Mouse (Mus musculus) brain, embryonic 18.5 days (tissue): ENCODE measurements around the gene Glul.
A peak's percentile ranks its signal among the peaks of the same experiment; 100 is the strongest.
"Not testable (repeated sequence)": the region's sequence is repeated elsewhere in the genome, so short reads cannot be mapped to it uniquely, and the experiment has no call there.

ENCODE experiments used
- DNase-seq: peaks from one replicate; pipeline ENCODE4 v3.0.0-alpha.2; 2012; ENCODE audit warnings: low read depth, low spot score

Glul gene

DNA sequence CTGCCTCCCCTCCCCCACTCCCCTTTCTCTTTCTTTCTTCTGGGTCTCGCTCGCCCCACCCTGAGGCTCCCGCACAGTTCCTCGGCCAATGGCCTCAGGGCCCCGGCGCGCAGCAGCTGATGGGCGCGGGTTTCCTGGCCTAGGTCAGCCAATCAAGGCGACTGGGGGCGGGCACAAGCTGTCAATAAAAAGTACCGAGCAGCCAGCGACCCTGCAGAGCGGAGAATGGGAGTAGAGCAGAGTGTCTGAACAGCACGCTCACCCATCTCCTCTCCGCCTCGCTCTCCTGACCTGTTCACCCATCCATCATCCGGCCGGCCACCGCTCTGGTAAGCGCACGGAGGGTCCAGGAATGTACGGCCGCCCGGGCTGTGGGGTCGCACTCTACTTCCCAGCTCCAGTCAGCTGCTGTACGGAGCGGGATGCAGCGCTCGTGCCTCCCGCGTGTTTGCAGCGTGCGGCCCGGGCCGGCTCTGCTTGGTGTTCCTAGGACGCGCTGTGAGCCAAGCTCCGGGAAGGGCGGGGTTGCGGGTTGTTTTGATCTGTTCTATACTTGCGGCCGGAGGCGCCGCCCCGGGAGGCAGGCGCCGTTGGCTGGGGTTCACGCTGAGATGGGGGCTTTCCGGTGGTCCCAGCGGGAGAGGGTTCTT lies at the start of gene Glul, which contains the start of gene Teddm2:
Gene Glul (plus strand): TSS at position 214 of the 650 bp plus-strand sequence.
Gene Teddm2 (minus strand): TSS at position 498 of the 650 bp plus-strand sequence.
- peak; percentile 94 for DNase-seq

DNA sequence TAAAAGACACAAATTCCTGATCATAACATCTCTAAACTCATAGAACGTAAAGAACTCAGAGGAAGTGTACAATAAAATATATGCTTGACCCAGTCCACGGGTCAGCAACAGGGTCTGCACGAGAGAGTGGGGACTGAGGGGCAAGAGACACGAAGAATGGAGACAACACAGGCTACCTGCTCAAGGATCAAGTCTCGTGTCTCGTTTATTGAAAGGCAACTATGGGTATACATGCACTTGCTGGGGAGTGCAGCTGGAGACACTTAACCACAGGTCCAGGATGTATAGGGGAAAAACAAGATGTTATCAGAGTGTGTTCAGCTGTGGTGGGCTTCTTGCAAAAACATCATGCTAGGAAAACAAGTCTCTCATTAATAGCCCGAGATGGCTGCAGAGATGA lies 47.0 kb upstream of the Glul start:
- DNase-seq, result not testable (repeated sequence)

DNA sequence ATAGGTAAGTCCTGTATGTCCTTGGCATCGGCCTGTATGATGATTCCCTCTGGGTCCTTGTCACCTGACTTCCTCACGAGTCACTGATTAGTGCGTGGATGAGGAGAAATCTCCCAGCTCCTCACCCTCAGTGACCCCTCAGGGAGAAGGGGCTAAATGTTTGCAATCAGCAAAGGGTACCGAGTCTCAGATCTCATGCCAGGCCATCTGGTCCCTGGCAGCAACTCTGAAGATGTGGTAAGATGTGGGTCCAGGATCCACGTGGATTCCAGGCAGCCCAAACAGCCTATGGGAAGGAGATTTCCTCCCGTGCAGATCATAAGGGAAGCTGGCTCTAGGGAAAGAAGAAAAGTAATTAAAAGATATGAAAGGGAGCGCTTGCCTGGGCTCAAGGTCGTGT lies 43.8 kb upstream of the Glul start:
- no peak for DNase-seq

GRCm38 (mm10) chr1:153874045-153874444 lies 25.7 kb upstream of the Glul start, which contains the start of gene Teddm1b:
Gene Teddm1b (plus strand): TSS chr1:153874345.
- no peak for DNase-seq

- not testable (repeated sequence) for DNase-seq
Measured at GRCm38 (mm10) chr1:153880391-153880790, 19.4 kb upstream of the Glul start.

DNA sequence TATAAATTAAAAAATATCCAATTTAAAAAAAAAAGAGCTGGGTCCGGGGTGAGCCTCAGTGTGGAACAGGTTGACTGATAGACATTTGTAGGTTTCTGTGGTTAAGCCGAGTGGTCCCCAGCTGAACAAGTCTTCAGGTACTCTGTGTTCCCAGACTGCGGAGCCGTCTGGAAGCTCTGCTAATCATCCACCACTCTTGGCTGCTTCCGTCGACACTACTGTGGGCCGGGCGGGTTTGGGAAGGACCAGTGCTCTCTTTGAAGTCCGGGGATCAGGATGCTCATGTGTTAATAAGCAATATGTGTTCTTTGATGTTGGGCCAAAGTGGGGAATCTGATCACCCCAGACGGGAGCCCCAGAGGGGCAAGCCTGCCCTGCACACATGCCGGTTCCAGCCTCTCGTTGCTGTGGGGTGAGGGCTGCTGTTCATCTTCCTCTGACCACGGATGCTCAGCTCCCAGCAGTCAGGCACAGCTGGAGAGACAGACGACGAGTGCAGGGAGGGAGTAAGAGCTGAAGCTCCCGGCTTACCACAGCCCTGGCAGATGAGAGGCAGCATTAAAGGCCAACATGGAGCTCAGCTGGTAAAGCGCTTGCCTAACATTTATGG lies 13.6 kb upstream of the Glul start:
- DNase-seq, result no peak

- no peak for DNase-seq
Measured at GRCm38 (mm10) chr1:153890121-153890520, 9.6 kb upstream of the Glul start.

GRCm38 (mm10) chr1:153891442-153891841 lies 8.3 kb upstream of the Glul start, which contains the start of gene Teddm1a:
Gene Teddm1a (plus strand): TSS chr1:153891742.
- DNase-seq, result no peak

DNA sequence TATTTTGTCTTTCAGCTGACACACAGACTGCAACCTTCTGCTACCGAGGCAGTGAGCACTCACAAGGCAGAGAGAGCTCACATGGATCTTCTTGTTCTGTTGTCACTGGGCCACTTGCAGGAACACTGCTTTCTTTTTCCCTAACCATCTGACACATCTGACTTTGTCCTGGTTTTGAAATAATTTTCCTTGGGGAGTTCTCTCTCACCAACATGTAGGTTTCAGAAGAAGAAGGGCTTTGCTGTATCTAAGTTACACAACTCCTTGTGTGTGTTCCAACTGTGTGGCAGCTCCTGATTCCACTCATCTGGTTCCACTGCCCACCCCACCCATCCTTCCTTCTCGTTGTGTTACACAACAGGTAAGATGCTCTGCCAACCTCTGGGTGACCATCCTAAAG lies 6.0 kb upstream of the Glul start:
- no peak for DNase-seq

GRCm38 (mm10) chr1:153894201-153894893 lies 5.4 kb upstream of the Glul start:
- no peak for DNase-seq

DNA sequence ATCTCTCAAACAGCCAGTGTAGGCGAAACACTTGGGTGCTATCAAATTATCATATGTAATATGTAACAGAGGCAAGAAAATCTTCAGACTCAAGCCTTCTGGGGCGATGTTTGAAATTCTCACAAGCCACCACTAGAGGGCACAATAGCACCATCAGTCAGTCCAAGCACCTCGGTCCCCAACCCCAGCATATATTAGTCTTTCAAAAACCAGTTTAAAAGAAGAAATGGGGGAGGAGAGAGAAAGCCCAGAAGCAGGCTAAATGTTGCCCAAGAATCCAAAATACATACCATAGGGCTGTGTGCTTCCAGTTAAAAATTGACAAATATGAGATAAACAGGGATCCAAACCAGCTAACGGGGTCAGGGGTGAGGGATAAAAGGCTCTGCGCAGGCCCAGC lies 4.8 kb upstream of the Glul start:
- peak; percentile 69 for DNase-seq

GRCm38 (mm10) chr1:153897196-153897595 lies 2.5 kb upstream of the Glul start:
- DNase-seq, result no peak

- no peak for DNase-seq
Measured at GRCm38 (mm10) chr1:153898989-153899730, 584 bp upstream of the Glul start.

GRCm38 (mm10) chr1:153900381-153900780 lies 637 bp downstream of the Glul start:
- no peak for DNase-seq

DNA sequence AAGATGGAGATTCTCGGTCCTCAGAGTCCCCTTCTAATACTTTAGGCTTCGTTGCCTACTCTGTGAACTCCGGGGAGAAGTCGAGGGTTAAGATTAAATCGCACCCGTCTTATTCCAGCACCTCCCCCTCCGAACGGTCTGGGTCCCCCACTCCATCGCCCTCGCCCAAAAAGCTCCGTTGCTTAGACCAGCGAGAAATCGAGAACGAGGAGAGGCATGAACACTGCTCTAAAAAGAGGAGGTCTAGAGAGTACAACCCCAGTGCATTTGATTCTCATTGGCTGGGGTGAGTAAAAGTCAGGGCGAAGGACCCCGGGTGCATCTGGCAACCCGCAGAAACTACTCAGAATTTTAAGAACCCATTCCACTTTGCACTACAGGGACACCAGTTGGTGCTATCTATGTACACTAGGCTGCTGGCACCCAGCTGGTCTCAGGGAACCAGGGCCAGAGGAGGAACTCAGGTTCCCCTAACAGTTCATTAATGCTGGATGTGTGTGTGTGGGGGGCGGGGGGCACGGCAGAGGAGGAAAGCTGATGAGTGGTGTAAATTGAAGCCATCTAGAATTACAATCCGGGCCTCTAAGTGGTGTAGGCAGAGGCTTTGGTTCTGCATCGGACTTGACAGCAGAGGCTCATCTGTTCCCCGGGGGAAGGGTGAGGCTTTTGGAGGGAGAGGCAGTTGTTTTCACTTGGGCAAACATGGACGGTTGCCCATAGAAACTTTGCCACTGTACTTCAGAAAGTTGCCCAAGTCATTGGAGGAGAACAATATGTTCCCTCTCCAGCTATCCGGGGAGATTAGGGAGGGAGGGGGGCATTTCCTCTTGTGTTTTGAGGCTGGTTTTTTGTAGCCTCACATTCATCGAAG lies 1.4 kb downstream of the Glul start:
- no peak for DNase-seq

- no peak for DNase-seq
Measured at GRCm38 (mm10) chr1:153903006-153903405, 3.3 kb downstream of the Glul start.

DNA sequence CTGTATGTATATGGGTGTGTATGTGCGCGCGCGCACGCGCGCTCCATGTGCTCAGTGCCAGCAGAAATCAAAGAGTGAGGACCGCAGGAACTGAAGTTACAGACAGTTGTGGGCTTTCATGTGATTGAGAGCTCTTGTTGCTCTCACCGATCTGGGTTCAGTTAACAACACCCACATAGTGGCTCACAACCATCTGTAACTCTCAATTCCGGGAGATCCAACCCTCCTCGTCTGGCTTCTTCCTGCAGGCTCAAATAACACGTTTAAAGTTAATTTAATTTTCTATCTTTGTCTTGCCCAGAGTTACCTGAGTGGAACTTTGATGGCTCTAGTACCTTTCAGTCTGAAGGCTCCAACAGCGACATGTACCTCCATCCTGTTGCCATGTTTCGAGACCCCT lies 4.5 kb downstream of the Glul start:
- DNase-seq, result no peak

DNA sequence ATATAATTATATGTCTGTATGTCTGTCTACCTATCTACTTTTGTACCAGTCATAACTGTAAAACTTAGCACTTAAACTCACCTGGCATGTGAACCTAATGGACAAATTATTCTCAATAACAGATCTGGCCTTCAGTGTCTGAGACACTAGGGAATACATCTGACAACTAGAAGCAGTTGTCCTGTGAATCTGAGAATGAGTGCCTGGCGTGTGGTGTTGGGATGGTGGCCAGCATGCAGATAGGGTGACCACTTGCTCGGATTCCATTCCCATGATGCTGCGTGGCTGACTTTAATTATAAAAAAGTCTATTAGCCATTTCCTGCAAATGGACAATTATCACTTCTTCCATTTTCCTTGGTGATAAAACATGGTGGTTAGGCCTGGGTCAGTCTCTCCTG lies 6.1 kb downstream of the Glul start:
- DNase-seq, result no peak

DNA sequence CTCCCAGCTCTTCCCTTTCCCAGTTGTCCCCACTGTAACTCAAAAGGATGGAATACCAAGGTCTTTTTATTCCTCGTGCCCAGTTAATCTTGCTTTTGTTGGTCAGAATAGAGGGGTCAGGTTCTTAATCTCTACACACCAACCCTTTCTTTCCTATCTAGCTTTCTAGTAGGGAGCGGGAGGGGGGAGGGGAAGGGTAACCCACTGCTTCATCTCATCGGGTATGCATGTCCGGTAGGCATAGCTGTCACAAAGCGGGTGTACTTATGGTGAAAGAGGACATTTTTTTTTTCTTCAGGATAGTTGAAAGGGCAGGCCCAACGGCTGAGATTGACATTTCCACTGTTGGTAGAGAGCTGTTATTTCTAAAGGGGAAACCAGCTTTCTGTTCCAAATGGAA lies 8.5 kb downstream of the Glul start:
- no peak for DNase-seq

GRCm38 (mm10) chr1:153908741-153909140 lies 9.0 kb downstream of the Glul start:
- no peak for DNase-seq
